Mouse (Mus musculus) ovary, postnatal 36 days (tissue): ENCODE measurements around the gene Yipf3.

Source experiments
- DNase-seq: peaks from one replicate; pipeline ENCODE4 v3.0.0; 2022; ENCODE audit warnings: low spot score, mixed read lengths

The Yipf3 gene

GRCm38 (mm10) chr17:46255147-46255546 lies 7.3 kb downstream of the Yipf3 start:
- DNase-seq: no peak

GRCm38 (mm10) chr17:46258279-46259053 lies 10.6 kb downstream of the Yipf3 start:
- no peak for DNase-seq

GRCm38 (mm10) chr17:46259675-46260074 lies 11.8 kb downstream of the Yipf3 start:
- no peak for DNase-seq

- no peak for DNase-seq
These were observed 14.4 kb downstream of the Yipf3 start for GRCm38 (mm10) chr17:46262201-46262694.

- DNase-seq: no peak
These were observed 17.6 kb downstream of the Yipf3 start for GRCm38 (mm10) chr17:46265502-46265901.

- peak; percentile 79 for DNase-seq
These were observed 18.2 kb downstream of the Yipf3 start for GRCm38 (mm10) chr17:46265918-46266618.

- no peak for DNase-seq
These were observed 19.1 kb downstream of the Yipf3 start for GRCm38 (mm10) chr17:46266986-46267385.

- DNase-seq: no peak
These were observed 19.6 kb downstream of the Yipf3 start for GRCm38 (mm10) chr17:46267511-46267910.

GRCm38 (mm10) chr17:46268026-46268720 lies 20.3 kb downstream of the Yipf3 start:
- DNase-seq: no peak

GRCm38 (mm10) chr17:46269771-46270534 lies 22.1 kb downstream of the Yipf3 start:
- no peak for DNase-seq

- DNase-seq: no peak
These were observed 24.2 kb downstream of the Yipf3 start for GRCm38 (mm10) chr17:46272058-46272457.

GRCm38 (mm10) chr17:46272675-46273074 lies 24.8 kb downstream of the Yipf3 start:
- DNase-seq: no peak

- DNase-seq: no peak
These were observed 25.9 kb downstream of the Yipf3 start for GRCm38 (mm10) chr17:46273803-46274236.

- no peak for DNase-seq
These were observed 26.6 kb downstream of the Yipf3 start for GRCm38 (mm10) chr17:46274465-46274864.

GRCm38 (mm10) chr17:46275034-46275433 lies 27.2 kb downstream of the Yipf3 start:
- DNase-seq: no peak

GRCm38 (mm10) chr17:46275506-46275905 lies 27.6 kb downstream of the Yipf3 start:
- DNase-seq: no peak

GRCm38 (mm10) chr17:46277586-46277985 lies 29.7 kb downstream of the Yipf3 start:
- DNase-seq: no peak

GRCm38 (mm10) chr17:46278011-46278765 lies 30.3 kb downstream of the Yipf3 start:
- no peak for DNase-seq

- DNase-seq: peak; percentile 87
These were observed 34.7 kb downstream of the Yipf3 start, which contains the start of gene Tjap1 for GRCm38 (mm10) chr17:46282483-46283123. Tjap1 (minus strand) TSS chr17:46283026.

- DNase-seq: no peak
These were observed 35.3 kb downstream of the Yipf3 start for GRCm38 (mm10) chr17:46283140-46283539.
